Mouse (Mus musculus) forebrain, postnatal 0 days (tissue): ENCODE measurements around the gene Cmah. TPM values are rescaled to one million over a fixed set of nuclear protein-coding genes. Genes with fewer than 3 reads are reported as not detected.

Experiments used
- ATAC-seq: fragments of 200-750 bp; cut with Nextera tagmentation; 2 replicates; pipeline ENCODE4 v1.8.0; 2017; ENCODE audit warnings: mild to moderate bottlenecking, moderate library complexity
- DNase-seq: peaks from one replicate; pipeline ENCODE4 v3.0.0-alpha.2; 2015
- H3K27ac ChIP-seq: fragments of 300-500 bp; sonication (generic); 2 replicates; pipeline ENCODE4 v1.5.1; 2014; ENCODE audit warnings: low read depth, mild to moderate bottlenecking, antibody characterized with exemption, low read length, moderate library complexity, mixed read lengths
- H3K27me3 ChIP-seq: fragments of 300-500 bp; sonication (generic); 2 replicates; pipeline ENCODE4 v1.6.1; 2014; ENCODE audit warnings: mild to moderate bottlenecking, low read length, mixed read lengths; ENCODE audit not compliant: insufficient read depth
- H3K36me3 ChIP-seq: fragments of 300-500 bp; sonication (generic); 2 replicates; pipeline ENCODE4 v1.6.1; 2014; ENCODE audit warnings: mild to moderate bottlenecking, moderate library complexity; ENCODE audit not compliant: insufficient read depth
- H3K4me1 ChIP-seq: fragments of 300-500 bp; sonication (generic); 2 replicates; pipeline ENCODE4 v1.6.1; 2014; ENCODE audit warnings: antibody characterized with exemption; ENCODE audit not compliant: insufficient read depth
- H3K4me2 ChIP-seq: fragments of 300-500 bp; sonication (generic); 2 replicates; pipeline ENCODE4 v1.6.1; 2014; ENCODE audit warnings: low read depth, mild to moderate bottlenecking, moderate library complexity
- H3K4me3 ChIP-seq: fragments of 300-500 bp; sonication (generic); 2 replicates; pipeline ENCODE4 v1.5.1; 2014; ENCODE audit warnings: low read depth, low read length, mixed read lengths
- H3K9ac ChIP-seq: fragments of 300-500 bp; sonication (generic); 2 replicates; pipeline ENCODE4 v1.6.1; 2014; ENCODE audit warnings: mild to moderate bottlenecking
- H3K9me3 ChIP-seq: fragments of 300-500 bp; sonication (generic); 2 replicates; pipeline ENCODE4 v1.6.1; 2016; ENCODE audit warnings: low read length
- CTCF ChIP-seq: sonication (generic); IDR thresholded peaks from 2 replicates; pipeline ENCODE4 v1.5.1; 2016; ENCODE audit warnings: antibody characterized with exemption, control low read depth, low read depth
- WGBS: fragments of 180-500 bp; shearing (Covaris S2); extraction: QIAGEN DNeasy Blood & Tissue Kit; methylation state at CpG from one replicate; pipeline ENCODE4 v1.1.7; 2014; 5-methylcytosine and 5-hydroxymethylcytosine counted together
- polyA plus RNA-seq: library from polyadenylated mRNA; unstranded; fragments of >200 nt; fragmentation: Nextera tagmentation; extraction: Ambion mirVana; gene quantifications from 2 replicates; pipeline ENCODE4 v1.2.1, GENCODE M21; 2015
- total RNA-seq: library from RNA; depleted of rRNA; stranded (reverse); fragments of >200 nt; gene quantifications from 2 replicates; pipeline ENCODE4 v1.2.3, GENCODE M21; 2014

The Cmah gene
- total and polyA plus RNA-seq, 2 experiments from 2014 or later, result 0.08 TPM; not detected in 1

GRCm38 (mm10) chr13:24451455-24451854 is 124.3 kb downstream of the Cmah start:
- 62% methylated on average over 2 of the region's 2 CpGs for WGBS

GRCm38 (mm10) chr13:24453737-24454136 is 126.5 kb downstream of the Cmah start:
- H3K36me3 ChIP-seq, result no peaks in the 10 kb centered on the region
- ATAC-seq (no peak), DNase-seq (no peak)
- no peaks in the 10 kb centered on the region; the same call in 1 of the 2 replicates for H3K4me1 ChIP-seq
- no peak overlapping the region for H3K4me2 ChIP-seq
- 92% methylated on average over 5 of the region's 5 CpGs for WGBS
- no peak overlapping the region for H3K9ac ChIP-seq
- no peaks in the 10 kb centered on the region for H3K9me3 ChIP-seq
- no peak for TF ChIP-seq CTCF
- no peaks in the 10 kb centered on the region for H3K27me3 ChIP-seq
- no peak overlapping the region for H3K27ac ChIP-seq
- H3K4me3 ChIP-seq, result no peak overlapping the region

More at GRCm38 (mm10) chr13:24451455-24451854, 124.3 kb downstream of the Cmah start:
- H3K9ac ChIP-seq, result no peak overlapping the region
- H3K27ac ChIP-seq, result no peak overlapping the region
- H3K9me3 ChIP-seq, result no peaks in the 10 kb centered on the region
- no peak overlapping the region for H3K4me2 ChIP-seq
- no peaks in the 10 kb centered on the region; the same call in 1 of the 2 replicates for H3K4me1 ChIP-seq
- no peaks in the 10 kb centered on the region for H3K36me3 ChIP-seq
- DNase-seq, result no peak
- TF ChIP-seq CTCF, result no peak
- H3K4me3 ChIP-seq, result no peak overlapping the region
- peak; percentile 64 for ATAC-seq
- H3K27me3 ChIP-seq, result no peaks in the 10 kb centered on the region

DNA sequence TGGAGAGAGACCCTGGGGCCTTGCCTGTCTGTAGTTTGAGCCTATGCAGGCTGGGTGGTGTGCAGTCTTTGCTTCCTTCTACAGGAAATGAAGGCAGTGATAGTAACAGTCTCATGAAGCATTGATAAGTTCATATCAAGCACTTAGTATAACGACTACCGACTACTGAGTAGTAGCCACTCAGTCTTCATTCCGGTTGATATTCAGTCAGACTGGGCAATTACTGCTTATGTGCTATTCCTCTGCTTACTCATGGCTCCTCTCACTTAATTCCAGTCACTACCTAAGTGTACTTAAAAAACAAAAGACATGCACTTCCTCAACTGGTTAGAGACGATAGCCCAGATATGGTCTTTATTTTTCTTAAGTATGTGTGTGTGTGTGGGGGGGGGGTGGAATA is 129.2 kb downstream of the Cmah start:
- no peaks in the 10 kb centered on the region for H3K27me3 ChIP-seq
- H3K36me3 ChIP-seq, result no peaks in the 10 kb centered on the region
- H3K9ac ChIP-seq, result no peak overlapping the region
- no peaks in the 10 kb centered on the region for H3K4me1 ChIP-seq
- ATAC-seq (no peak), DNase-seq (no peak)
- H3K9me3 ChIP-seq, result no peaks in the 10 kb centered on the region
- no peak overlapping the region for H3K4me3 ChIP-seq
- no peak overlapping the region for H3K27ac ChIP-seq
- H3K4me2 ChIP-seq, result no peak overlapping the region
- 89% methylated on average over 4 of the region's 4 CpGs for WGBS
- no peak for TF ChIP-seq CTCF

GRCm38 (mm10) chr13:24460517-24460916 is 133.3 kb downstream of the Cmah start:
- ATAC-seq (no peak), DNase-seq (no peak)
- H3K4me1 ChIP-seq, result no peaks in the 10 kb centered on the region
- H3K36me3 ChIP-seq, result no peaks in the 10 kb centered on the region
- H3K27ac ChIP-seq, result no peak overlapping the region
- H3K4me3 ChIP-seq, result no peak overlapping the region
- no peaks in the 10 kb centered on the region for H3K9me3 ChIP-seq
- H3K9ac ChIP-seq, result no peak overlapping the region
- H3K27me3 ChIP-seq, result no peaks in the 10 kb centered on the region
- no peak for TF ChIP-seq CTCF
- WGBS, result 83% methylated on average over 5 of the region's 5 CpGs
- no peak overlapping the region for H3K4me2 ChIP-seq

DNA sequence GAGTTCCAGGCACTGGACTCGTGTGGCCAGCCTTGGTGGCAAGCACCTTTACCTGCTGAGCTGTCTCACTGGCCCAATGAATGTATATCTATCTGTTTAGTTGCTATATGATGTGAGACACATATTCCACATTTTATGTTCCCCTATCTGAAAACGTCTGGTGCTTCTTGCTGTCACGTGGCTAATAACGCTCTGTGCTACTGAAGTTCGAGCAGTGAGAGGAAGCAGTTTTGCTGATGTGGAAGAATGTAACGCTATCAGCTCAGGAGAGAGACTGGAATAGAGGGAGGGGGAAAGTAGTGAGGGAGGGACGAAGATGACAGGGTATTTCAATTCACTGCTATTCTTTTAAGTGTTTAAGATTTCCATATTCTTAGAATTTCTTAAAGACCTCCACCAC is 136.6 kb downstream of the Cmah start:
- Histone ChIP-seq H3K27ac (no peak overlapping the region), H3K9me3 (no peaks in the 10 kb centered on the region), H3K27me3 (no peaks in the 10 kb centered on the region), H3K4me1 (no peaks in the 10 kb centered on the region), H3K36me3 (no peaks in the 10 kb centered on the region), H3K4me2 (no peak overlapping the region), H3K9ac (no peak overlapping the region), H3K4me3 (no peak overlapping the region)
- 71% methylated on average over 7 of the region's 7 CpGs for WGBS
- no peak; the same call in 1 of the 2 replicates for ATAC-seq
- DNase-seq, result no peak
- TF ChIP-seq CTCF, result no peak

DNA sequence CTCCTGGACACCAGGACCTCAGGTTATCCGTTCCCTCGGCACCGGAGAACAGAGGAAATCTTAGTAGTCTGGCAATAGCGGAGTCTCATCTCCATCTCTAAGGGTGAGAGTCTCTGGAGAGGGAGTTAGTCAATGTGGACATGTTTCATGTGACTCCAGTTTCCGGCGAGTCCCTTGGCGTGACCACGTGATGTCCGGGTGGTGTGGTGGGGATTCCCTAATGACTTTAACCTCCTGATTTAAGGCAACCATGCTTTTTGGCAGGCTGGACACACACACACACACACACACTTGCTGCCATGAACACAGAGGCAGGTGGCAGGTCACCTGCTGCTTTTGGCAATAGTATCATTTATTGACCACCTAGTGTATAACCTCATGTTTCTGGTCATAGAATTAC is 138.8 kb downstream of the Cmah start:
- Histone ChIP-seq H3K9me3 (no peaks in the 10 kb centered on the region), H3K36me3 (no peaks in the 10 kb centered on the region), H3K4me1 (no peaks in the 10 kb centered on the region), H3K4me2 (no peak overlapping the region), H3K27ac (no peak overlapping the region), H3K27me3 (no peaks in the 10 kb centered on the region), H3K4me3 (no peak overlapping the region), H3K9ac (no peak overlapping the region)
- WGBS, result 96% methylated on average over 9 of the region's 9 CpGs
- DNase-seq, result no peak
- ATAC-seq, result no peak
- no peak for TF ChIP-seq CTCF

DNA sequence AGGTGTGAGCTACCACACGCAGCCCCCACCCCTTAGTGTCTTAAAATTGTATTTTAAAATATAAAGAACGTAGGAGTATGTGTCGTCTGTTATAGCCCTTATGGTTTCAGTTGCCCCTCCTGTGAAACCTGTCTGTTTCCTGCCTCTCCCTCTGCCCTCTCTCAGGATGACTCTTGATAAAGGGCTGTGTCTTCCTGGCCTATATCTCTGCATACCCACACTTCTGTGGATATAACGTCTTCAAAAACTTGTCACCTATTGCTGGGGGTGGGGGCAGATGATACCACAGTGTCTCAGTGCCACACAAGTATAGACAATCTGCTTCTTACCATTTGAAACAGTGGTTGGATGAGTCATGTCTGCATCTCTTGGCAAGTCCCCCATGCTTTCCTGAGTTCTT is 140.6 kb downstream of the Cmah start:
- H3K27ac ChIP-seq, result no peak overlapping the region
- H3K27me3 ChIP-seq, result no peaks in the 10 kb centered on the region
- DNase-seq, result no peak
- no peak overlapping the region for H3K4me3 ChIP-seq
- no peaks in the 10 kb centered on the region for H3K9me3 ChIP-seq
- no peaks in the 10 kb centered on the region for H3K36me3 ChIP-seq
- ATAC-seq, result no peak
- no peaks in the 10 kb centered on the region for H3K4me1 ChIP-seq
- WGBS, result 79% methylated on average over 4 of the region's 4 CpGs
- H3K9ac ChIP-seq, result no peak overlapping the region
- H3K4me2 ChIP-seq, result no peak overlapping the region
- TF ChIP-seq CTCF, result no peak

GRCm38 (mm10) chr13:24477564-24477963 is 150.4 kb downstream of the Cmah start:
- 64% methylated on average over 5 of the region's 5 CpGs for WGBS
- H3K27ac ChIP-seq, result no peak overlapping the region
- TF ChIP-seq CTCF, result no peak

More at GRCm38 (mm10) chr13:24477564-24477963, 150.4 kb downstream of the Cmah start:
- no peak overlapping the region for H3K9ac ChIP-seq
- H3K4me1 ChIP-seq, result no peaks in the 10 kb centered on the region
- H3K4me3 ChIP-seq, result no peak overlapping the region
- no peaks in the 10 kb centered on the region for H3K9me3 ChIP-seq
- H3K36me3 ChIP-seq, result no peaks in the 10 kb centered on the region
- no peak overlapping the region for H3K4me2 ChIP-seq
- DNase-seq (no peak), ATAC-seq (no peak)
- no peaks in the 10 kb centered on the region for H3K27me3 ChIP-seq
